Mouse (Mus musculus) lung, postnatal 0 days (tissue): Measurements from ENCODE around the gene Cd300c. TPM values are rescaled to one million over a fixed set of nuclear protein-coding genes. Genes with fewer than 3 reads are reported as not detected.

ENCODE experiments used
- ATAC-seq: fragments of 200-750 bp; cut with Nextera tagmentation; 2 replicates; pipeline ENCODE4 v1.8.0; 2017; ENCODE audit warnings: moderate library complexity
- DNase-seq: peaks from one replicate; pipeline ENCODE4 v3.0.0-alpha.2; 2016; ENCODE audit warnings: low spot score
- H3K27ac ChIP-seq: fragments of 300-500 bp; sonication (generic); 2 replicates; pipeline ENCODE4 v1.5.1; 2014; ENCODE audit warnings: antibody characterized with exemption, mild to moderate bottlenecking, low read length, mixed read lengths
- H3K27me3 ChIP-seq: fragments of 300-500 bp; sonication (generic); replicated peaks from 2 replicates; pipeline ENCODE4 v1.6.1; 2014; ENCODE audit warnings: low read length, mixed read lengths; ENCODE audit not compliant: insufficient read depth
- H3K36me3 ChIP-seq: fragments of 300-500 bp; sonication (generic); 2 replicates; pipeline ENCODE4 v1.6.1; 2014; ENCODE audit warnings: low read length, mixed read lengths; ENCODE audit not compliant: insufficient read depth
- H3K4me1 ChIP-seq: fragments of 300-500 bp; sonication (generic); 2 replicates; pipeline ENCODE4 v1.6.1; 2014; ENCODE audit warnings: antibody characterized with exemption, low read depth, low read length, mixed read lengths; ENCODE audit not compliant: insufficient read depth
- H3K4me2 ChIP-seq: fragments of 300-500 bp; sonication (generic); replicated peaks from 2 replicates; pipeline ENCODE4 v1.6.1; 2014; ENCODE audit warnings: low read depth, mild to moderate bottlenecking, low read length, moderate library complexity, mixed read lengths
- H3K4me3 ChIP-seq: fragments of 300-500 bp; sonication (generic); 2 replicates; pipeline ENCODE4 v1.5.1; 2014; ENCODE audit warnings: low read depth, low read length
- H3K9ac ChIP-seq: fragments of 300-500 bp; sonication (generic); replicated peaks from 2 replicates; pipeline ENCODE4 v1.6.1; 2014; ENCODE audit warnings: low read depth, mild to moderate bottlenecking
- H3K9me3 ChIP-seq: fragments of 300-500 bp; sonication (generic); 2 replicates; pipeline ENCODE4 v1.6.1; 2016; ENCODE audit warnings: low read length, mixed read lengths
- CTCF ChIP-seq: IDR thresholded peaks from 2 replicates; pipeline ENCODE4 v1.5.1; 2016; ENCODE audit warnings: antibody characterized with exemption, mild to moderate bottlenecking
- EP300 ChIP-seq: IDR thresholded peaks from 2 replicates; pipeline ENCODE4 v1.6.1; 2016; ENCODE audit warnings: antibody characterized with exemption, mild to moderate bottlenecking, control low read depth
- WGBS: fragments of 180-500 bp; shearing (Covaris S2); extraction: QIAGEN DNeasy Blood & Tissue Kit; methylation state at CpG from one replicate; pipeline ENCODE4 v1.1.7; 2014; 5-methylcytosine and 5-hydroxymethylcytosine counted together
- polyA plus RNA-seq: library from polyadenylated mRNA; unstranded; fragments of >200 nt; fragmentation: Nextera tagmentation; extraction: Ambion mirVana; gene quantifications from 2 replicates; pipeline ENCODE4 v1.2.1, GENCODE M21; 2015

Gene Cd300c
- polyA plus RNA-seq, 1 experiment from 2014 or later: 0.19 TPM

DNA sequence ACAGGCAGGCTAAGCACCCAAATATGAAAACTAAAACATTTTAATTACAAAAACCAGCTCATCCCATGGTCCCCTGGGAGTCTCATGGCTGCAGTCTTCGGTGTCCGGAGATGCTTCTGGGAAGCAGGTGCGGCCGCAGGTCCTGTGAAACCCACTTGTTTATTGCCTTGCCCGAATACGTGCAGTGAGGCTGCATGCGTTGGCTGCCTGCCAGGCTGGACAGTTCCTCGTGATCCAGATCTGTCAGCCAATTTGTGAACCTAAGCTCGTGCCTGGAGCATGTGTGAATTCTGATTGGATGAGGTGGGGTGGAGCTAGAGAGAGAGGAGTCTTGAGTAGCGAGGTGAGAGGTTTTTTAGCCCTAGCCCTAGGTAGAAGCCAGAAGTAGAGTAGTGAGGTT lies 3.8 kb upstream of the Cd300c start:
- Histone ChIP-seq H3K4me3 (no peak overlapping the region), H3K4me1 (no peaks in the 10 kb centered on the region), H3K27ac (no peak overlapping the region), H3K9ac (no peak overlapping the region), H3K27me3 (no peaks in the 10 kb centered on the region), H3K36me3 (no peaks in the 10 kb centered on the region), H3K9me3 (no peaks in the 10 kb centered on the region), H3K4me2 (no peak overlapping the region)
- no peak for DNase-seq
- TF ChIP-seq EP300: no peak
- TF ChIP-seq CTCF: no peak
- WGBS: 68% methylated on average over 10 of the region's 10 CpGs
- ATAC-seq: no peak

DNA sequence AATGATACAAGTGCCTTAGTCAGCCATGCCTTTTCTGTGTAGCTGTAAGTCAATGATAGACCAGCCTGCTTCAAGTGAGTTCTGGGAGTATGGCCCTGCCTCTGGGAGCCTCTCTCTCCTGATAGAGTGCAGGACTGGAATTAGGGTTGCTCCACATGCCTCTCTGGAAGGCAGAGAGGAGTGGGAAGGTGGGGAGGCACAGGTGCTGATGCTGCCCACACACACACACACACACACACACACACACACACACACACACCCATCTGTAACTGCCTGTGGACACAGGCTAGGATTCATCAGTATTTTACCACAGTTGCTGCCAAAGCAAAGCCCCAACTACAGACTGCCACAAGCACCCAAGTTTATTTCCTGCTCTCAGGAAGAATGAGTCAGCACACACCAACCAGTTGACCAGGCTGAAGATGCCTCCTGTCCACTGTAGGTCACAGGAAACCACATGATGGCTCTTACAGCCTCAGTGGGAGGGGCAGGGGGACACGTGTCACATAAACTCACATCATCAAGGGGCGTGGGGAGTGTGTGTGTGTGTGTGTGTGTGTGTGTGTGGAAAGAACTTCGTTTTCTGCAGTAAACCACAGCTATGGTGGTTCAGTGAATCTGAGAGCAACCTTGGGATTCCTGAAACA lies 3.7 kb downstream of the Cd300c start:
- no peaks in the 10 kb centered on the region for H3K4me1 ChIP-seq
- TF ChIP-seq CTCF (no peak), EP300 (no peak)
- ATAC-seq (peak; percentile 25; the same call in 1 of the 2 replicates), DNase-seq (peak; percentile 30)
- H3K4me3 ChIP-seq: no peak overlapping the region
- WGBS: 31% methylated on average over 3 of the region's 3 CpGs
- H3K36me3 ChIP-seq: no peaks in the 10 kb centered on the region
- no peak overlapping the region for H3K4me2 ChIP-seq
- H3K9ac ChIP-seq: no peak overlapping the region
- H3K9me3 ChIP-seq: no peaks in the 10 kb centered on the region
- H3K27me3 ChIP-seq: no peaks in the 10 kb centered on the region
- no peak overlapping the region for H3K27ac ChIP-seq

DNA sequence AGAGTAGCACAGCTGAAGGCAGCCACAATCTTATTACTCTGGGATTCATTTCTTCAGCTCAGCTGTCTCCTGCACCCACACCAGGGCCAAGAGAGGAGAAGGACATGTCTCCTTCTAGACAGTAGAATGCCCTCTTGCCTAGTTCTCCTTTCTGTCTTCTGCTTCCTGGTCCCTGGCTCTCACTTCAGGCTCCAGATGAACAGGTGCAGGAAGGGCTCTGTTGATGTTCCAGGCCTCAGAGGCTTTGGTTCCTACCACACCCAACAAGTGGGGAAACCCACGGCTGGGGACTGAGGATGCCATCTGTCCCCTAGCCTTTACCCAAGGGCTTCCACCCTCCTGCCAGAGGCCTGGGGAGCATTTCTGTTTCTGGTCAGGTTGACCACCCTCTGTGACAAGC lies 8.6 kb downstream of the Cd300c start:
- no peak for TF ChIP-seq CTCF
- TF ChIP-seq EP300: no peak
- no peaks in the 10 kb centered on the region for H3K9me3 ChIP-seq
- H3K27ac ChIP-seq: no peak overlapping the region
- no peak overlapping the region for H3K4me3 ChIP-seq
- no peaks in the 10 kb centered on the region for H3K4me1 ChIP-seq
- H3K27me3 ChIP-seq: no peaks in the 10 kb centered on the region
- ATAC-seq (no peak), DNase-seq (no peak)
- no peak overlapping the region for H3K4me2 ChIP-seq
- 43% methylated on average over 1 of the region's 1 CpGs for WGBS
- H3K9ac ChIP-seq: no peak overlapping the region
- H3K36me3 ChIP-seq: no peaks in the 10 kb centered on the region

DNA sequence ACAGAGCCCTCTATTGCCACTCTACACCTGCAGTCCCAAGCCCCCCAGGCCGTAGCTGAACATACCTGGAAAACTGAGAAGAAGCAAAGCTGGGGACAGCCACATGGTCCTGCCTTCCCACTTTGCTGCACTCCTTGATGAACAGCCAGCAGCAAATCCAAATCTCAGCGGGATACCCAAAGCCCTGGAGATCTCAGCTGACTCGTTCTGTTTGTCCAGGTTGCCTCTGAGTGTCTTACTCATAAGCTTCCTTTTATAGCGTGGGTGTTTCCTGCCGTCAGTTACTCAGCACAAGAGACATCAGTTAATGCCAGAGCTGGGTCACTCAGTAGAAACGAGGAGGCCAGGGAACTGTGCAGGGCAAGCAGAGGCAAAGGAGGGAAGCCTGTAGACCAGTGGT lies 34.8 kb downstream of the Cd300c start, which contains the start of gene Cd300lb:
Gene Cd300lb (minus strand): TSS at position 243 of the 400 bp plus-strand sequence.
- Histone ChIP-seq H3K9ac (no peak within 1 kb of the TSS), H3K4me3 (no peak within 1 kb of the TSS), H3K4me2 (no peak within 1 kb of the TSS), H3K27ac (no peak within 1 kb of the TSS), H3K4me1 (no peaks in the 10 kb centered on the region), H3K36me3 (no peaks in the 10 kb centered on the region), H3K9me3 (no peaks in the 10 kb centered on the region), H3K27me3 (no peaks in the 10 kb centered on the region)
- no peak for DNase-seq
- ATAC-seq: no peak
- TF ChIP-seq EP300 (no peak), CTCF (no peak)
- 50% methylated on average over 6 of the region's 6 CpGs for WGBS

DNA sequence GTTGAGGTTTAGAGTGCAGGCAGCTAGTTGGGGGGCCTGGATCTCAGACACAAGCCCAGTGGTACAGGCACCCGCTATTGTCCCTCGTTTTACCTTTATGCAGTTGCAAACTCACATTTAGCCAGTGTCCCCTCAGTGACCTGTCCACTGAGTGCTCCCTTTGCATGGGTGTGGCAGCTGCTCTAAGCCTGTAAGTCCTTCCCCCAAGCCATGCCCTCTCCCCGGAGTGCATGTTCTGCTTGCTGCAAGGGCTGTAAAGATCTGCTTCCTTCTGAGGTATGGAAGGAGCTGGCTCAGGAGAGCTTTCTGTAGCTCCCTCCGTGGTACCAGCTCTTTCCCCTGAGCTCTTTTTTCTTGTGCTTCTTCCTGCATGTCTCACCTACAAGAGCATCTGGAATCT lies 35.4 kb downstream of the Cd300c start:
- DNase-seq: no peak
- TF ChIP-seq EP300 (no peak), CTCF (no peak)
- Histone ChIP-seq H3K27ac (no peak overlapping the region), H3K4me3 (no peak overlapping the region), H3K9ac (no peak overlapping the region), H3K9me3 (no peaks in the 10 kb centered on the region), H3K27me3 (no peaks in the 10 kb centered on the region), H3K36me3 (no peaks in the 10 kb centered on the region), H3K4me1 (no peaks in the 10 kb centered on the region), H3K4me2 (no peak overlapping the region)
- 63% methylated on average over 4 of the region's 4 CpGs for WGBS
- no peak for ATAC-seq

DNA sequence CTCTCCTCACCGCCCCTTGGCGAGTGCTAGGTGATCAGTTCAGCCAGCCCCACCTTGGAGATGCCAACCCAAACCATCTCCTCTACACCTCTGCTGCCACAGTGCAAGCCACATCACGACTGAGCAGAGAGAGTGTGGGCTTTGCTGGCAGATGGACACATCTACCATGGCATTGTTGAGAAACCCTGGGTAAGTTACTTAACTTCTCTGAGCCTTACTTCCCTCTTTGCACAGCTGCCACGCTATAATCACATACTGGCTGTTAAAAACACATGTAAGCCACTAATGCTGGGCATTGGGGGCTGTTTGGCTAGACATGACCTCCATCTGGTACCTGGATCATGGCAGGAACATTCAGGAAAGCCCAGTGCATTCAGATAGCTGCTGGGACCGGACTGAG lies 37.9 kb downstream of the Cd300c start:
- Histone ChIP-seq H3K9me3 (no peaks in the 10 kb centered on the region), H3K4me1 (no peaks in the 10 kb centered on the region), H3K4me3 (no peak overlapping the region), H3K27ac (no peak overlapping the region), H3K36me3 (no peaks in the 10 kb centered on the region), H3K27me3 (no peaks in the 10 kb centered on the region), H3K9ac (no peak overlapping the region), H3K4me2 (no peak overlapping the region)
- TF ChIP-seq CTCF (no peak), EP300 (no peak)
- ATAC-seq (no peak), DNase-seq (peak; percentile 25)
- WGBS: 74% methylated on average over 5 of the region's 5 CpGs

DNA sequence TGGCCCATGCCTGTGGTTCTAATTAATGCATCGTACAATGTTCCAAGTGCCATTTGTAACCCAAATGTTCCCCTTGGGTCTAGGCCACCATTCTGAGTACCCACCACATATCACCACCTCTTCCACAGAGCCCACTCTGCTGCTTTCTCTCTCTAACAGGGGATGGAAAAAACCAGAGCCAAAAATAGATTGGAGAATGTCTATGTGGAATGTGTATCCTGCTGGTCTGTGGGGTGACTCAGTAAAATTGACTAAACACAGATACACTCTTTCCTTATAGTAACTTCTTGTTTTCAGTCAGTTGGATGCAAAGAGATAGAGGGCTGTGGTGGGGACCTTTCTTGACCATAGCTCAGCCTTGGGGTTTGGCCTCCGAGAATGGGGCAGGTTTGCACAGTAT lies 39.4 kb downstream of the Cd300c start:
- no peaks in the 10 kb centered on the region for H3K36me3 ChIP-seq
- TF ChIP-seq EP300 (no peak), CTCF (no peak)
- no peak overlapping the region for H3K27ac ChIP-seq
- no peak overlapping the region for H3K9ac ChIP-seq
- DNase-seq (no peak), ATAC-seq (no peak)
- 87% methylated on average over 2 of the region's 2 CpGs for WGBS
- no peaks in the 10 kb centered on the region for H3K27me3 ChIP-seq
- no peaks in the 10 kb centered on the region for H3K4me1 ChIP-seq
- no peak overlapping the region for H3K4me2 ChIP-seq
- no peaks in the 10 kb centered on the region for H3K9me3 ChIP-seq
- no peak overlapping the region for H3K4me3 ChIP-seq
